Mouse (Mus musculus): ENCODE measurements around the gene Polr2i. TPM values are rescaled to one million over a fixed set of nuclear protein-coding genes. Genes with fewer than 3 reads are reported as not detected.

Gene Polr2i
- total RNA-seq (2023) = 34.3 to 44.9 TPM (median 41.8 TPM) in 4 replicates

GRCm38 (mm10) chr7:30231669-30232454 lies at the start of gene Polr2i, which contains the start of gene Tbcb:
Gene Polr2i (plus strand): TSS chr7:30231948.
Gene Tbcb (minus strand): TSS chr7:30232272.

GRCm38 (mm10) chr7:30183879-30184289 lies 47.9 kb upstream of the Polr2i start, which contains the start of gene Cox7a1:
Gene Cox7a1 (plus strand): TSS chr7:30184144.

GRCm38 (mm10) chr7:30198481-30198971 lies 33.2 kb upstream of the Polr2i start, which contains the start of gene Capns1:
Gene Capns1 (minus strand): TSS chr7:30198811.

GRCm38 (mm10) chr7:30235625-30236024 lies 3.9 kb downstream of the Polr2i start, which contains the start of gene Ovol3:
Gene Ovol3 (minus strand): TSS chr7:30235725.

GRCm38 (mm10) chr7:30279951-30280669 lies 48.4 kb downstream of the Polr2i start, which contains the start of the genes Thap8 and Wdr62:
Gene Thap8 (plus strand): TSS chr7:30280094.
Gene Wdr62 (minus strand): TSS chr7:30280419.

Other genes starting within 250 kb of the Polr2i start
- 21.7 to 29.4 TPM (median 24.5 TPM) in 4 replicates for gene Zfp568, start 248.0 kb upstream of the Polr2i start, total RNA-seq (2023)
- gene Zfp14, start 180.6 kb upstream of the Polr2i start, total RNA-seq (2023) = 2.8 to 4.2 TPM (median 2.9 TPM) in 4 replicates
- 2.3 to 4.9 TPM (median 4.0 TPM) in 4 replicates for gene Zfp82, start 159.0 kb upstream of the Polr2i start, total RNA-seq (2023)
- gene Gm26920, start 141.5 kb upstream of the Polr2i start, total RNA-seq (2023) = 1.4 TPM in 1 of 4 replicates, not detected in the others
- gene Zfp566, start 141.4 kb upstream of the Polr2i start, total RNA-seq (2023) = 3.4 to 7.1 TPM (median 5.3 TPM) in 4 replicates
- 21.4 to 32.3 TPM (median 22.1 TPM) in 4 replicates for gene Zfp260, start 137.2 kb upstream of the Polr2i start, total RNA-seq (2023)
- 11.9 to 15.5 TPM (median 15.2 TPM) in 4 replicates for gene Zfp382, start 110.0 kb upstream of the Polr2i start, total RNA-seq (2023)
- gene Zfp146, start 62.2 kb upstream of the Polr2i start, total RNA-seq (2023) = 43.1 to 54.7 TPM (median 48.2 TPM) in 4 replicates
- not detected in 4 replicates for gene Cox7a1, start 47.8 kb upstream of the Polr2i start, total RNA-seq (2023)
- 170 to 185 TPM (median 179 TPM) in 4 replicates for gene Capns1, start 33.1 kb upstream of the Polr2i start, total RNA-seq (2023)
- 30.0 to 41.9 TPM (median 35.3 TPM) in 4 replicates for gene Tbcb, start 324 bp downstream of the Polr2i start, total RNA-seq (2023)
- gene Ovol3, start 3.8 kb downstream of the Polr2i start, total RNA-seq (2023) = not detected in 4 replicates
- gene Thap8, start 48.1 kb downstream of the Polr2i start, total RNA-seq (2023) = 1.2 to 2.7 TPM (median 1.7 TPM) in 4 replicates
- 6.4 to 9.9 TPM (median 8.2 TPM) in 4 replicates for gene Wdr62, start 48.5 kb downstream of the Polr2i start, total RNA-seq (2023)
- 1.2 TPM in 1 of 4 replicates, not detected in the others for gene Clip3, start 59.8 kb downstream of the Polr2i start, total RNA-seq (2023)
- gene Alkbh6, start 76.8 kb downstream of the Polr2i start, total RNA-seq (2023) = 67.8 to 84.6 TPM (median 78.6 TPM) in 4 replicates
- 3.5 to 6.6 TPM (median 5.7 TPM) in 4 replicates for gene Syne4, start 82.9 kb downstream of the Polr2i start, total RNA-seq (2023)
- 4.5 to 5.6 TPM (median 5.1 TPM) in 4 replicates for gene E130208F15Rik, start 89.8 kb downstream of the Polr2i start, total RNA-seq (2023)
- 17.4 to 20.4 TPM (median 17.5 TPM) in 4 replicates for gene Sdhaf1, start 91.9 kb downstream of the Polr2i start, total RNA-seq (2023)
- gene Lrfn3, start 130.8 kb downstream of the Polr2i start, total RNA-seq (2023) = not detected in 4 replicates
- 63.3 to 80.1 TPM (median 74.7 TPM) in 4 replicates for gene Tyrobp, start 181.8 kb downstream of the Polr2i start, total RNA-seq (2023)
- 34.8 to 42.0 TPM (median 39.2 TPM) in 4 replicates for gene Hcst, start 187.9 kb downstream of the Polr2i start, total RNA-seq (2023)
- gene Nfkbid, start 189.8 kb downstream of the Polr2i start, total RNA-seq (2023) = 332 to 428 TPM (median 371 TPM) in 4 replicates
- 0.22 TPM in 1 of 4 replicates, not detected in the others for gene Aplp1, start 213.6 kb downstream of the Polr2i start, total RNA-seq (2023)
- not detected in 4 replicates for gene Kirrel2, start 225.7 kb downstream of the Polr2i start, total RNA-seq (2023)
- gene Nphs1, start 226.4 kb downstream of the Polr2i start, total RNA-seq (2023) = not detected in 4 replicates